Mouse (Mus musculus) testis, adult 2 months (tissue): Measurements from ENCODE around the gene Il11ra1. TPM values are rescaled to one million over a fixed set of nuclear protein-coding genes. Genes with fewer than 3 reads are reported as not detected.

ENCODE experiments used
- H3K27ac ChIP-seq: fragments of 200-500 bp; 2 replicates; pipeline ENCODE4 v1.5.1; 2012; ENCODE audit warnings: low read depth, low read length; ENCODE audit not compliant: control insufficient read depth, insufficient read depth
- H3K27me3 ChIP-seq: fragments of 200-500 bp; 2 replicates; pipeline ENCODE4 v1.6.1; 2012; ENCODE audit warnings: mild to moderate bottlenecking, low read length, moderate library complexity; ENCODE audit not compliant: control insufficient read depth, insufficient read depth
- H3K36me3 ChIP-seq: fragments of 200-500 bp; 2 replicates; pipeline ENCODE4 v1.6.1; 2012; ENCODE audit warnings: mild to moderate bottlenecking, low read length; ENCODE audit not compliant: control insufficient read depth, insufficient read depth
- H3K4me1 ChIP-seq: fragments of 200-500 bp; 2 replicates; pipeline ENCODE4 v1.6.1; 2012; ENCODE audit warnings: low read length; ENCODE audit not compliant: control insufficient read depth, insufficient read depth
- H3K4me3 ChIP-seq: fragments of 200-500 bp; 2 replicates; pipeline ENCODE4 v1.5.1; 2012; ENCODE audit warnings: low read depth, mild to moderate bottlenecking, low read length, moderate library complexity, mixed read lengths; ENCODE audit not compliant: control insufficient read depth
- CTCF ChIP-seq: fragments of 200-500 bp; IDR thresholded peaks from 2 replicates; pipeline ENCODE4 v1.5.1; 2012; ENCODE audit warnings: low read depth, mild to moderate bottlenecking, inconsistent platforms, low read length, moderate library complexity; ENCODE audit not compliant: control insufficient read depth, insufficient read depth, insufficient replicate concordance
- POLR2A ChIP-seq: fragments of 200-500 bp; IDR thresholded peaks from 2 replicates; pipeline ENCODE4 v1.6.1; 2012; ENCODE audit warnings: low read depth, mild to moderate bottlenecking, inconsistent platforms, low read length, moderate library complexity; ENCODE audit not compliant: control insufficient read depth
- polyA plus RNA-seq: library from polyadenylated mRNA; depleted of rRNA; stranded (reverse); fragments of >200 nt; gene quantifications from 2 replicates; pipeline ENCODE4 v1.2.3, GENCODE M21; 2012

Gene Il11ra1
- polyA plus RNA-seq, 1 experiment: 11.0 TPM

GRCm38 (mm10) chr4:41671963-41672480 is 27.8 kb upstream of the Il11ra1 start:
- H3K4me1 ChIP-seq: no peaks in the 10 kb centered on the region
- H3K4me3 ChIP-seq: no peak overlapping the region
- H3K27ac ChIP-seq: no peak overlapping the region
- no peaks in the 10 kb centered on the region for H3K36me3 ChIP-seq
- TF ChIP-seq CTCF (no peak), POLR2A (no peak)
- no peaks in the 10 kb centered on the region for H3K27me3 ChIP-seq

DNA sequence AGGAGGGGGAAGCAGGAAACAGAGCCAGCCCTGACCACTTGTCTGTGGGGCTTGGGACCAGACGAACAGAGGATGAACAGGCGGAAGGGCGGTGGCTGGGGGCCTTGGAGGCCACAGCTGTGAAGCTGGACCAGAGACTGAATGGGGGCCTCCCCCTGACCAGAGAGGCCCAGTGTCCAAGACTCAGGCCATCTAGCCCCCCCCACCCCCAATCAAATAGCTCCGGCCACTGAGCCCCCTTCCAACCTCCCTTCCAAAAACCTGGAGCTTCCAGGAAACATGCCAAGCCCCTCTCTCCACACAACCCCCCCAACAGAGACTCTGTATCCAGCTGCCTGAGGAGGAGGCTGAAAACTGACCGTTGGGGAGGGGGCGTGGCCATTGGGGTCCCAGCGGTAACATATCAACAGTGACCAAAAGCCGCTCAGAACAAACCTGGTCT is 27.2 kb upstream of the Il11ra1 start:
- Histone ChIP-seq H3K27me3 (no peaks in the 10 kb centered on the region), H3K4me1 (no peaks in the 10 kb centered on the region), H3K36me3 (no peaks in the 10 kb centered on the region), H3K4me3 (no peak overlapping the region), H3K27ac (no peak overlapping the region)
- TF ChIP-seq CTCF: no peak
- no peak for TF ChIP-seq POLR2A

- H3K27ac ChIP-seq: no peak overlapping the region
- H3K4me1 ChIP-seq: no peaks in the 10 kb centered on the region
- no peaks in the 10 kb centered on the region for H3K27me3 ChIP-seq
- H3K4me3 ChIP-seq: no peak overlapping the region
- H3K36me3 ChIP-seq: no peaks in the 10 kb centered on the region
- TF ChIP-seq CTCF: no peak
- no peak for TF ChIP-seq POLR2A
These were observed 26.6 kb upstream of the Il11ra1 start for GRCm38 (mm10) chr4:41673186-41673585.

DNA sequence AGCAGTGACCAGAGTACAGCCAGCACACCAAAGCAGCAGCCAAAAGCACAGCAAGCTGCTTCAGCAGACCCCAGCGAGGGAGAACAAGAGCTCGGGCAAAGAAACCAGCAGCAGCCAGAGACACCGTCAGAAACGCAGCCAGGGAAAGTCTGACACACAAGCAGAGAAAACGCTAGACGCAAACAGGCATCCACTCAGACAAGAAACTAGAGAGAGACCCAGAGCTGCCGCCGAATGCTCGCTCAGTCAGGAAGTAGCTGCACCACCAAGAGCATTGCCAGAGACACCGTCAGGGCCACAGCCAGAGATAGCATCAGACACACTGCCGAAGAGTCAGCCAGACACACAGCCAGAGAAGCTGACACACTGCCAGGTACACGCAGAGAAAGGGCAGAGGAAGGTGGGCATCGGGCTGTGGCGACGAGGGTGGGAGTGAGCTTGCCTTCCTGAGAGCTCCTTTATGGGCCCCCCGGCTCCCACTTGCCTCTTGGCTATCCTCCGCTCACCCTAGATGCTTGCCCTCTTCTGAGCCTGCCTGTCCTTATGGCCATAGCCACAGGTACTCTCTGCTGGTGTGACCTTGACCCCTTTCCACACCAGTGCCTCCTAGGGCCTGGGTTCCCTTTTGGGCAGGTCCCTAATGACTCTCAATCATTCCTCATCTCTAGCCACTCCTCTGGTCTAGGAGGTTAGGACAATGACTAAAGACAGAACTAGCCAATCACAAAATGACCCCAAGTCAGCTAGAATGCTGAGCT is 23.4 kb upstream of the Il11ra1 start:
- Histone ChIP-seq H3K27ac (no peak overlapping the region), H3K27me3 (no peaks in the 10 kb centered on the region), H3K4me3 (no peak overlapping the region), H3K36me3 (no peaks in the 10 kb centered on the region), H3K4me1 (no peaks in the 10 kb centered on the region)
- TF ChIP-seq POLR2A: no peak
- TF ChIP-seq CTCF: no peak

DNA sequence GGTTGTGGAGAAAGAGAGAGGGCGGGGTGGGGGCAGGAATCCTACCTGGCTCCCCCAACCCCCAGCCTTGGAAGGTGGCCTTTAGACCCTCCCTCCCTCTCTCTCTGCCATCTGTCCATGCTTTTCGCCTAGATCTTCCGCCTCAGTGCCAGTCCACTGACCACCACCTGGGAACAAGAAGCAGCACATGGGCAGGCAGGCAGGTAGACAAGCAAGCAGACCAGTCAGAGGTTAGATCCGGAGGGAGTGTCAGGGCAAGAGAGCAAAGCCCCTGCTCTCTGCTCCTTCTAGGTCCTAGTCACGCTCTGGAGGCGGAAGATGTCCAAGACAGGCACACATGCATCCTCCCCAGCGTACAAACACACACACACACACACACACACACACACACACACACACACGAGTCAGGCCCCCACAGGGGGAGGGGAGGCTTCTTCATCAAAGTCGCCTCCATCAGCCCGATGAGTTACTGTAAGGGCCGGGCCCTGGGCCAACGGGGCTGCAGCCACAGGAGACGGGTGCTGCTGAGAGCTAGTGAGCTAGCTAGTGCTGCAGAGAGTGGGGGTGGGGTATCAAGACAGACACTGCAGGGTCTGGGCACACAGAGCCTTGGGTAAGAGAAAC is 22.7 kb upstream of the Il11ra1 start:
- H3K4me1 ChIP-seq: no peaks in the 10 kb centered on the region

DNA sequence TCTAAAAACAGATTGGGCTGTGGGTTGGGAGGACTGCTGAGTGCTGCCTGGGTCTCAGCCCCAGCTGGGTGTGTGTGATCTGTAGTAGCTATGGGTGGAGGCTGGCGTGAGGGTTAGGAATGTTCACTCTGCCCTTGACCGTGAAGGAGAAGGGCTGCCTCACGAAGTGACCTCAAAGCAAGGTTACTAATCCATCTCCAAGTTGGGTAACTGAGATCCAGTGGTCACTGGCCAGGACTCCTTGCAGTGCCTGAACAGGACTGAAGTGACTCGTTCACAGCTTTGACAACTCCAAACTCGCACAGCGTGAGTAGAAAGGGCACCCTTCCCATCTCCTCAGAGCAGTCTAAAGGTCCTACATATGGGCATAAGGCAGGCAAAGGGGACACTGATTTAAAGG is 20.9 kb upstream of the Il11ra1 start:
- Histone ChIP-seq H3K27me3 (no peaks in the 10 kb centered on the region), H3K4me3 (no peak overlapping the region), H3K27ac (no peak overlapping the region), H3K36me3 (no peaks in the 10 kb centered on the region), H3K4me1 (no peaks in the 10 kb centered on the region; the same call in 1 of the 2 replicates)
- no peak for TF ChIP-seq CTCF
- TF ChIP-seq POLR2A: no peak

More for the DNA sequence above, 22.7 kb upstream of the Il11ra1 start:
- no peak for TF ChIP-seq POLR2A
- no peak for TF ChIP-seq CTCF
- Histone ChIP-seq H3K4me3 (no peak overlapping the region), H3K27ac (no peak overlapping the region), H3K27me3 (no peaks in the 10 kb centered on the region), H3K36me3 (no peaks in the 10 kb centered on the region)

GRCm38 (mm10) chr4:41679291-41679690 is 20.5 kb upstream of the Il11ra1 start:
- Histone ChIP-seq H3K36me3 (no peaks in the 10 kb centered on the region), H3K27me3 (no peaks in the 10 kb centered on the region), H3K4me1 (no peaks in the 10 kb centered on the region; the same call in 1 of the 2 replicates), H3K4me3 (no peak overlapping the region), H3K27ac (no peak overlapping the region)
- TF ChIP-seq POLR2A (no peak), CTCF (no peak)

DNA sequence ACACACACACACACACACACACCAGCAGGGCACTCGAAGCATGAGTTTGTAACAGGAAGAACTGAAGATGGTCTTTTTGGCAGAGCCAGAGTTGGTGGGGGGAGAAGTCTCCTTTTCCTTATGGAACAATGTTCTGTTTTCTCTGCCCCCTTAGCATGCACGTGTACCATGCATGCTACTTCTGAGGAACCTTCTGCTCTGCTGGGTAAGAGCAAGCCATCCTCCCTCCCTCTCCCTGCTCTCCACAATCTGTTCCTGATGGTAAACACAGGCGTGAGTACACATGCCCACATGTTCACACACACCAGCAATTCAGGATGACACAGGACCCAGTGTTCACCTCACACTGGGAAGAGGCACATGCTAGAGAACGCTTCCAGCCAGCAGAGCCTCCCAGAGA is 18.6 kb upstream of the Il11ra1 start:
- H3K27ac ChIP-seq: no peak overlapping the region
- no peak overlapping the region for H3K4me3 ChIP-seq
- H3K36me3 ChIP-seq: no peaks in the 10 kb centered on the region
- H3K27me3 ChIP-seq: no peaks in the 10 kb centered on the region
- TF ChIP-seq POLR2A (no peak), CTCF (no peak)
- H3K4me1 ChIP-seq: no peaks in the 10 kb centered on the region; the same call in 1 of the 2 replicates
